Mouse (Mus musculus): Measurements from ENCODE around the gene Itgav. TPM values are rescaled to one million over a fixed set of nuclear protein-coding genes. Genes with fewer than 3 reads are reported as not detected.

Itgav gene
- polyA plus RNA-seq, 1 experiment from 2014 or later, result 54.9 TPM

- no peak for DNase-seq (ENCODE audit: low spot score)
Measured at GRCm38 (mm10) chr2:83744276-83744952, 20.2 kb downstream of the Itgav start.

- peak; percentile 13 for DNase-seq (ENCODE audit: low spot score)
Measured at GRCm38 (mm10) chr2:83745257-83745656, 21.1 kb downstream of the Itgav start.

GRCm38 (mm10) chr2:83748581-83749118 lies 24.5 kb downstream of the Itgav start:
- no peak for DNase-seq (ENCODE audit: low spot score)

- DNase-seq (ENCODE audit: low spot score), result no peak
Measured at GRCm38 (mm10) chr2:83753008-83753407, 28.8 kb downstream of the Itgav start.

DNA sequence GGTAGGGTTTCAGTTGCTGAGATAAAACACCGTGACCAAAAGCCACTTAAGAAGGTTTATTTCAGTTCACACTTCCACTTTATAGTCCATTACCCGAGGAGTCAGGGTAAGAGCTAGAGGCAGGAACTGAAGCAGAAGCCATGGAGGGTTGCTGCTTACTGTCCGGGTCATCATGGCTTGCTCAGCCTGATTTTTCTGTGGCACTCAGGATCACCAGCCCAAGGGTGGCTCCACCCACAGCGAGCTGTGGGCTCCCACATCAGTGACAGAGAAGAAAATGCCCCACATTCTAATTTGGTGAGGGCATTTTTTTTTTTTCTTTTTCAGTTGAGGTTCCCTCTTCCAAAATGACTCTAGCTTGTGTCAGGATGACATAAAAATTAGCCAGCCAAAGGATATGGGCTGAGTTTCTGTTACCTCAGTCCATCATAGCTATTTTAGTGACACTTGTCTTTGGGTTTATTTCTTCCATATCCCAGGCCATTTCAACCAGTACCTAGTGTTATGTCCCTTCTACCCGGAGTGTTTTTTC lies 30.2 kb downstream of the Itgav start:
- no peak for DNase-seq (ENCODE audit: low spot score)

GRCm38 (mm10) chr2:83758606-83759215 lies 34.5 kb downstream of the Itgav start:
- DNase-seq (ENCODE audit: low spot score), result no peak

GRCm38 (mm10) chr2:83759216-83759648 lies 35.0 kb downstream of the Itgav start:
- DNase-seq (ENCODE audit: low spot score), result no peak

- no peak for DNase-seq (ENCODE audit: low spot score)
Measured at GRCm38 (mm10) chr2:83759667-83760066, 35.5 kb downstream of the Itgav start.

DNA sequence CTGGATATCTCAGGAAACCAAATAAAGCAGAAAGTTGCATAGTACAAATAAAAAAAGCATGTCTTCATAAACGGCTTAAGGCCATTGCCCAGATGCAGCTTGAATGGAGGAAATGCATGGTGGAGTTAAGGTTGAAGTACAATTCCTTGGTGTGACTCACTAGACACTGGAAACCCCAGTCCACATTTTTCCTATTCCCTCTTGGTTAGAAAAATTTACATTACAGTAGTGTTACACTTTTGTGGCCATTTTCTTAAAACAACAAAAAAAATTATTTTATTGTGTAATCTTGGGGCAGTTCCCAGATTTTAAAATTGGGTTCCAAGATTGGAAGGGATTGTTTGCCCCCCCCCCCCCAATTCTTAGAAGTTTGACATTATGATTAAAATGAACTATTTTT lies 35.9 kb downstream of the Itgav start:
- DNase-seq (ENCODE audit: low spot score), result no peak

DNA sequence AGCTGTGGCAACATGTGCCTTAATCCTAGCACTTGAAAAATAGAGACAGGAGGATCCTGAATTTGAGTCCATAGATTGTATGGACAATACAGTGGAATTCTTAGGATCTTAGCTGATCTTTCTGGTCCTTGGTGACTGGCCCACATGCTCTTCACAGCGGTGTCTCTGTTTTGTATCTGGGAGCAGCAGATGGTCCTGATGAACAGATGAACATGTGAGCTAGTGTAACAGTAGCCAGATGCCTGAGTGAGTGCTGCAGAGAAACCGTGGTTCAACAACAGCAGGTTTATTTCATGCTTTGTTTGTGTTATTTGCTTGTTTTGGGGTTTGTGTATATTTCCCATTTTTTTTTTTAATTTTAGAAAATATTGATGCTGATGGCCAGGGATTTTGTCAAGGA lies 37.3 kb downstream of the Itgav start:
- DNase-seq (ENCODE audit: low spot score), result no peak

GRCm38 (mm10) chr2:83762106-83762855 lies 38.1 kb downstream of the Itgav start:
- DNase-seq (ENCODE audit: low spot score), result no peak

DNA sequence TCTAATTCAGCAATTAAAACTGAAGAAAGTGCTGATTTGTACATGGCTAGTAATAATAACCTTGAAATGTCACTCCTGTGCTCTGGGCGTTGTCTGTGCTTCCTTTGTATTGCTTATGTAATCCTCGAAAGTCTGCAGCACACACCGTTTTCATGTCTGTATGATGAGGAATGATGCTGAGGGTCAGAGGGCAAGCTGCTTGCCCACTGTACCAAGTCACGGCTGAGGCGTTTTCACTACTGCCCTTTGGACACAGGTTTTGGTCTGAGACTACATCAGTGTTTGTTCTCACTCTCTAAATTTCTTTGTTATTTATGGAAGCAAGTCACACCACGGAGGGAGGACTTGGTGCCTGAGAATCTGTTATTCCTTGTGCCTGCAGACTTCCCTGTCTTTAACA lies 41.9 kb downstream of the Itgav start:
- no peak for DNase-seq (ENCODE audit: low spot score)

DNA sequence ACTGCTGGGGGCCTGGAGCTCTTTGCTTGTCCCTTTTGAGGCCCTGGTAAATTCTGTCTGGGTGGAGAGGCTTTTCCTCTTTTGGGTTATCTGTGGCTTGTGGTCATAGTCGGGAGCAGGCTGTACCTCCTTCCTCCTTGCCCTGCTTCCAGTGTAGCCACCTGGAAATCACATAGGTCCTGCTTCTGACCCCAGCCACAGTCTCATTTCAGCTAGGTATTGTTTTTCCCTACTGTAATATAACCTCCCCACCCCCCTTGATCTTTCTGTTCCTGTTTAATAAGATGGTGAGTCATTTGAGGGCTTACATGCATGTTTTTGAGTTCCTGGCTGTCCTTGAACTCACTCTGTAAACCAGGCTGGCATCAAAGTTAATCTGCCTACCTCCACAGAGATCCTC lies 42.7 kb downstream of the Itgav start:
- no peak for DNase-seq (ENCODE audit: low spot score)

GRCm38 (mm10) chr2:83768311-83769047 lies 44.3 kb downstream of the Itgav start:
- no peak for DNase-seq (ENCODE audit: low spot score)

GRCm38 (mm10) chr2:83771155-83771812 lies 47.1 kb downstream of the Itgav start:
- peak; percentile 56 for DNase-seq (ENCODE audit: low spot score)

DNA sequence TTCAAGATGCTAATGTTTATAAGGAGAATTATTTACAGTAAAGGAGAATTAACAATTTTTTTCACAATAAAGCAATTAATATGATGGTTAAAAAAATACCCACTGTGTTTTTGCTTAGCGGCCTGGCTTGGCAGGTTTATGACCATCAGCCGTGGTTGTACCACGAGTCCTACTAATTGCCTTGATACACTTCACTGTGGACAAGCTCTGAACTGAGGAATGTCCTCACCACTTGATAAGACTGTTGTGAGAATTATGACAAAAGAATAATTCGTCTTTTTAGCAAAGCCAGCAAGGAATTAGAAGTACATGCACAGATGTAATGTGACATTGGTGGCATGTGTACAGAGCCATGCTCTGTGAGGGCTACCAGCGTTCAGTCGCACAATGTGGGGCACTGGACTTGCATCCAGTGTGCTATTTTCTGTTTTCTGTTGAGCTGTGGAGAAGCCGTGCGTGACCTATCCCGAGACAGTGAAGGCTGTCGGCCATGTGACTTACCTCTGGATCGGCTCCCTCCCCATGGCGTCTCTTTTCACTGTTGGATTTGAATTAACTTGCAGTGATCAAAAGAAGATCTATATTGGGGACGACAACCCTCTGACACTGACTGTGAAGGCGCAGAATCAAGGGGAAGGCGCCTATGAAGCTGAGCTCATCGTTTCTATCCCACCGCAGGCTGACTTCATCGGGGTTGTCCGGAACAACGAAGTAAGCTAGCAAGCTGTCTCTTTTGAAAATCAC lies 67.3 kb downstream of the Itgav start:
- no peak for DNase-seq (ENCODE audit: low spot score)

GRCm38 (mm10) chr2:83792102-83792501 lies 67.9 kb downstream of the Itgav start:
- no peak for DNase-seq (ENCODE audit: low spot score)

DNA sequence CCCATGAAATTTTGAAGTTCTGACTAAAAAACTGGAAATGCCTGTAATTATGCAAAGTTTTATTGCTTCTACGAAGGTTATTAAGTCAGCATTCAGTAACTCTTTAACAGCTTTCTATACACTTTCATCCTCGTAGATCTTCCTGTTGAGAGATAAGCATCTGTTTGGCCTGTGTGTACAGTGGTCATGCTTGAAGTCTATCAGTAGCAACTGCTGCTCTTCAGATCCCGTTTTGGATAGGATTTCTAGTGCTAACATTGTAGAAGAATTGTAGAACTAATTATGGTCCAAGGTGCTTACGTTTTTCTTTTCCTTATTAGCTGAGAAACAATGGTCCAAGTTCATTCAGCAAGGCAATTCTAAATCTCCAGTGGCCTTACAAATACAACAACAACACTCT lies 71.6 kb downstream of the Itgav start:
- no peak for DNase-seq (ENCODE audit: low spot score)

DNA sequence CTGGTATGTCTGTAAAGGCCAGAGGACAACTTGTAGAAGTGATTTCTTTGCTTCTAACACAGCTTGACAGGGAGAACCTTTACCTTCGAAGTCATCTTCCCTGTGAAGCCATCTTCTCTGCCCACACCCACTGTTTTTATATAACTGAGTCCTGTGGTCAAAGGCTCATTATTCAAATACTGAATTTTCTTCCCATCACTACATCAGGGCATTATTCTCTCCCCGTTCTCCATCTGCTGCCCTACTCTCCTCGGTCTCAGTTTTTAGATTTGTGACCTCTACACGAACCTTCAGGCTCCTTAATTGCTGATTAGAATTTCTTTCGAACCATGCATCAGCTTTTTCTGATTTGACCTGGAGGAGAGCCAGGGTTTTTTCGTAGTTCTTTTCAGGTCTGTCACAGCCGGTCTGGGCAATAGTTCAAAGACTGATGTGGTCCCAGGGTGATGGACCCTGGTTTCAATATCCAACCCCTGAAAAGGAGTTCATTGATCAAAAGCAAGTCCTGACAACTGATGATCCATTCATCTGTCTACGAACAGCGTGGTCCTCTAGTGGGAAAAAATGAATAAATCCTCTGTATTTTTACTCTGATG lies 73.8 kb downstream of the Itgav start:
- no peak for DNase-seq (ENCODE audit: low spot score)
